Mouse (Mus musculus): ENCODE measurements around the gene Ptpn4.

Ptpn4 gene

GRCm38 (mm10) chr1:119646356-119646755 lies 191.1 kb downstream of the Ptpn4 start:
- CTCF ChIA-PET, result no interaction called here

- CTCF ChIA-PET, result no interaction called here
Observed at GRCm38 (mm10) chr1:119642367-119642766, 195.0 kb downstream of the Ptpn4 start.

GRCm38 (mm10) chr1:119641090-119641812 lies 196.2 kb downstream of the Ptpn4 start:
- CTCF ChIA-PET, result interaction anchor here (0.6 kb wide), 2 partner anchors 68 to 416 kb away, joined by 4 read pairs; no protein-coding TSS in a partner anchor

GRCm38 (mm10) chr1:119640006-119640405 lies 197.4 kb downstream of the Ptpn4 start:
- CTCF ChIA-PET, result no interaction called here

GRCm38 (mm10) chr1:119637188-119638023 lies 200.0 kb downstream of the Ptpn4 start:
- CTCF ChIA-PET, result no interaction called here

- CTCF ChIA-PET, result no interaction called here
Observed at GRCm38 (mm10) chr1:119634746-119635145, 202.7 kb downstream of the Ptpn4 start.

- CTCF ChIA-PET, result no interaction called here
Observed at GRCm38 (mm10) chr1:119630428-119630827, 207.0 kb downstream of the Ptpn4 start.

GRCm38 (mm10) chr1:119626837-119627236 lies 210.6 kb downstream of the Ptpn4 start:
- CTCF ChIA-PET, result no interaction called here

GRCm38 (mm10) chr1:119624444-119624843 lies 213.0 kb downstream of the Ptpn4 start:
- CTCF ChIA-PET, result no interaction called here

- CTCF ChIA-PET, result no interaction called here
Observed at GRCm38 (mm10) chr1:119605396-119605795, 232.0 kb downstream of the Ptpn4 start.
